Mouse (Mus musculus) cerebellum, adult 8-10 months (tissue): ENCODE results near the gene Gm8082.
"Not testable (repeated sequence)": the region's sequence is repeated elsewhere in the genome, so short reads cannot be mapped to it uniquely, and the experiment has no call there.

Experiments used
- DNase-seq: peaks from one replicate; pipeline ENCODE4 v3.0.0; 2022

The Gm8082 gene

GRCm38 (mm10) chr14:42993524-42993923 lies at the start of gene Gm8082:
Gene Gm8082, minus strand, starts transcription at chr14:42993624.
- not testable (repeated sequence) for DNase-seq

GRCm38 (mm10) chr14:43015528-43015927 lies 22.1 kb upstream of the Gm8082 start, which contains the start of gene Gm10376:
Gene Gm10376, minus strand, starts transcription at chr14:43015628.
- not testable (repeated sequence) for DNase-seq
